Mouse (Mus musculus): ENCODE data around the gene Bcas1.

DNA sequence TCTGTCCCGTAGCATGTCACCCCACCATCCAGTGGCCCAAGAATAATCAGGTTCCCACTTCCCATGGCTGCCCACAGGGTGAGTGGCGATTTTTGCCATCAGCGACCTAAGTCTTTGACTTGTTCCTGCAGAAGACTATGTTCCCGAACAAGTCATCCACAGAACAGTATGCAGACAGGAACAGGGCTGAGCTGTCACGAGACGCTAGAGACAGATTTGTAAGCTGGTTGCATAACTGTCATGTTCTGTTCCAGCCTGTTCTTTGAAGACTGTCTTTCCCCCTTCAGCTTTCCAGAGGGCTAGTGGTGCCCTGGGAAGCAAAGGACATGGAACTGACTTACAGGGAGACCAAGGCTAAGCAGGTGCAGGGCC is 116.7 kb downstream of the Bcas1 start:
- TF ChIP-seq CTCF (IDR thresholded peaks at IDR 0.05; ENCODE audit: low read depth, low read length): no peak
- no peak for TF ChIP-seq GATA1 (IDR thresholded peaks at IDR 0.05; ENCODE audit: borderline replicate concordance, low read length)

Data from G1E (cell line).